Mouse (Mus musculus) CH12.LX (cell line): ENCODE results near the gene Brca1. TPM values are rescaled to one million over a fixed set of nuclear protein-coding genes. Genes with fewer than 3 reads are reported as not detected.

Experiments
- DNase-seq: peaks from one replicate; pipeline ENCODE4 v3.0.0-alpha.2; 2013; ENCODE audit errors: extremely low read depth
- H3K27ac ChIP-seq: 2 replicates; pipeline ENCODE4 v1.5.1; 2012; ENCODE audit warnings: low read depth, mild to moderate bottlenecking, control low read depth, moderate library complexity; ENCODE audit not compliant: insufficient read depth
- H3K27me3 ChIP-seq: replicated peaks from 2 replicates; pipeline ENCODE3; 2012; ENCODE audit warnings: inconsistent platforms
- H3K36me3 ChIP-seq, 2 experiments: replicated peaks in 1 of 2; 2 replicates each; pipeline versions ENCODE3 to v1.6.1; 2012; ENCODE audit warnings: inconsistent platforms in 1 of 2, low read length in 1 of 2, mild to moderate bottlenecking in 1 of 2, mixed read lengths in 1 of 2, moderate library complexity in 1 of 2; ENCODE audit not compliant: control insufficient read depth in 1 of 2, insufficient read depth in 1 of 2
- H3K4me1 ChIP-seq, 2 experiments: 2 replicates each; pipeline ENCODE4 v1.6.1; 2012; ENCODE audit warnings: inconsistent platforms in 1 of 2, moderate library complexity in 1 of 2; ENCODE audit not compliant: insufficient read depth in 2 of 2, control insufficient read depth in 1 of 2
- H3K4me2 ChIP-seq: 2 replicates; pipeline ENCODE4 v1.6.1; 2012; ENCODE audit warnings: low read depth, mild to moderate bottlenecking, control low read depth; ENCODE audit not compliant: poor library complexity, insufficient read depth, severe bottlenecking
- H3K4me3 ChIP-seq, 3 experiments: fragments of 150-350 bp in 1 of 3; sonication (generic) in 1 of 3; replicated peaks in 1 of 3; 2 replicates each; pipeline versions ENCODE3 to v1.5.1; 2011 to 2012; ENCODE audit warnings: low read depth in 2 of 3, low read length in 2 of 3, mild to moderate bottlenecking in 2 of 3, moderate library complexity in 2 of 3, control low read depth in 1 of 3, improper control_type of control experiment in 1 of 3, inconsistent platforms in 1 of 3, mixed read lengths in 1 of 3; ENCODE audit not compliant: poor library complexity in 1 of 3
- H3K79me2 ChIP-seq: replicated peaks from 2 replicates; pipeline ENCODE4 v1.6.1; 2012; ENCODE audit warnings: mild to moderate bottlenecking, moderate library complexity; ENCODE audit not compliant: control insufficient read depth, poor library complexity, insufficient read depth, severe bottlenecking; ENCODE audit errors: extremely low read depth
- H3K9ac ChIP-seq: 2 replicates; pipeline ENCODE4 v1.6.1; 2012; ENCODE audit warnings: low read depth, mild to moderate bottlenecking, control low read depth, moderate library complexity; ENCODE audit not compliant: insufficient read depth
- H3K9me3 ChIP-seq: replicated peaks from 2 replicates; pipeline ENCODE3; 2012; ENCODE audit warnings: low read length, inconsistent platforms, mixed read lengths
- BHLHE40 ChIP-seq: IDR thresholded peaks from 2 replicates; pipeline ENCODE4 v1.6.1; 2011; ENCODE audit warnings: mild to moderate bottlenecking, low read depth, low read length, improper control_type of control experiment
- CHD2 ChIP-seq: IDR thresholded peaks from 2 replicates; pipeline ENCODE4 v1.6.1; 2011; ENCODE audit warnings: low read length, improper control_type of control experiment
- CTCF ChIP-seq, 2 experiments: IDR thresholded peaks in 1 of 2; conservative IDR thresholded peaks in 1 of 2; 2 replicates each; pipeline ENCODE4 v1.5.1; 2011 to 2012; ENCODE audit warnings: low read depth in 2 of 2, low read length in 2 of 2, improper control_type of control experiment in 1 of 2, inconsistent platforms in 1 of 2, mild to moderate bottlenecking in 1 of 2, moderate library complexity in 1 of 2
- E2F4 ChIP-seq: IDR thresholded peaks from 2 replicates; pipeline ENCODE4 v1.6.1; 2011; ENCODE audit warnings: low read depth, low read length, improper control_type of control experiment; ENCODE audit not compliant: insufficient replicate concordance
- ELF1 ChIP-seq: IDR thresholded peaks from 2 replicates; pipeline ENCODE4 v1.6.1; 2014; ENCODE audit warnings: low read depth, mild to moderate bottlenecking, inconsistent platforms, low read length, improper control_type of control experiment
- EP300 ChIP-seq: IDR thresholded peaks from 2 replicates; pipeline ENCODE4 v1.6.1; 2011; ENCODE audit warnings: low read length, improper control_type of control experiment
- ETS1 ChIP-seq: conservative IDR thresholded peaks from 2 replicates; pipeline ENCODE4 v1.6.1; 2012; ENCODE audit warnings: low read depth, mild to moderate bottlenecking, inconsistent platforms, low read length, improper control_type of control experiment, moderate library complexity
- GABPA ChIP-seq: IDR thresholded peaks from 2 replicates; pipeline ENCODE4 v1.6.1; 2012; ENCODE audit warnings: low read depth, low read length, improper control_type of control experiment, inconsistent platforms; ENCODE audit not compliant: insufficient replicate concordance
- HCFC1 ChIP-seq: IDR thresholded peaks from 2 replicates; pipeline ENCODE4 v1.6.1; 2012; ENCODE audit warnings: low read depth, mild to moderate bottlenecking, inconsistent platforms, low read length, improper control_type of control experiment
- IRF4 ChIP-seq: IDR thresholded peaks from 2 replicates; pipeline ENCODE4 v1.6.1; 2014; ENCODE audit warnings: low read depth, mild to moderate bottlenecking, inconsistent platforms, low read length, improper control_type of control experiment
- JUN ChIP-seq: IDR thresholded peaks from 2 replicates; pipeline ENCODE4 v1.6.1; 2011; ENCODE audit warnings: low read depth, mild to moderate bottlenecking, low read length, improper control_type of control experiment, moderate library complexity; ENCODE audit not compliant: insufficient read depth
- JUND ChIP-seq: conservative IDR thresholded peaks from 2 replicates; pipeline ENCODE4 v1.6.1; 2011; ENCODE audit warnings: low read depth, low read length, improper control_type of control experiment
- KAT2A ChIP-seq: IDR thresholded peaks from 2 replicates; pipeline ENCODE4 v1.6.1; 2012; ENCODE audit warnings: low read length, improper control_type of control experiment, inconsistent platforms; ENCODE audit not compliant: insufficient replicate concordance
- MAFK ChIP-seq: IDR thresholded peaks from 2 replicates; pipeline ENCODE4 v1.6.1; 2011; ENCODE audit warnings: low read length, improper control_type of control experiment; ENCODE audit not compliant: insufficient replicate concordance
- MAZ ChIP-seq: IDR thresholded peaks from 2 replicates; pipeline ENCODE4 v1.6.1; 2012; ENCODE audit warnings: low read depth, mild to moderate bottlenecking, inconsistent platforms, low read length, improper control_type of control experiment, moderate library complexity
- MXI1 ChIP-seq: IDR thresholded peaks from 2 replicates; pipeline ENCODE4 v1.6.1; 2011; ENCODE audit warnings: mild to moderate bottlenecking, low read depth, low read length, improper control_type of control experiment
- MYC ChIP-seq: IDR thresholded peaks from 2 replicates; pipeline ENCODE4 v1.6.1; 2011; ENCODE audit warnings: low read depth, mild to moderate bottlenecking, improper control_type of control experiment, low read length
- NELFE ChIP-seq: IDR thresholded peaks from 2 replicates; pipeline ENCODE4 v1.6.1; 2011; ENCODE audit warnings: low read depth, low read length, improper control_type of control experiment
- NRF1 ChIP-seq: IDR thresholded peaks from 2 replicates; pipeline ENCODE4 v1.6.1; 2014; ENCODE audit warnings: low read depth, mild to moderate bottlenecking, inconsistent platforms, low read length, improper control_type of control experiment, moderate library complexity
- PAX5 ChIP-seq: IDR thresholded peaks from 2 replicates; pipeline ENCODE4 v1.6.1; 2012; ENCODE audit warnings: low read length, inconsistent platforms, mixed read lengths
- POLR2A ChIP-seq: IDR thresholded peaks from 2 replicates; pipeline ENCODE4 v1.6.1; 2011; ENCODE audit warnings: low read depth, mild to moderate bottlenecking, improper control_type of control experiment, low read length
- POLR2AphosphoS2 ChIP-seq: IDR thresholded peaks from 2 replicates; pipeline ENCODE4 v1.6.1; 2011; ENCODE audit warnings: low read depth, low read length, improper control_type of control experiment
- RCOR1 ChIP-seq: conservative IDR thresholded peaks from 2 replicates; pipeline ENCODE4 v1.6.1; 2012; ENCODE audit warnings: low read depth, mild to moderate bottlenecking, inconsistent platforms, low read length, improper control_type of control experiment
- SIN3A ChIP-seq: IDR thresholded peaks from 2 replicates; pipeline ENCODE4 v1.6.1; 2012; ENCODE audit warnings: low read length, improper control_type of control experiment, inconsistent platforms
- SMC3 ChIP-seq: IDR thresholded peaks from 2 replicates; pipeline ENCODE4 v1.6.1; 2011; ENCODE audit warnings: low read depth, low read length, improper control_type of control experiment
- USF1 ChIP-seq: IDR thresholded peaks from 2 replicates; pipeline ENCODE4 v1.6.1; 2014; ENCODE audit warnings: low read depth, mild to moderate bottlenecking, inconsistent platforms, low read length, improper control_type of control experiment
- USF2 ChIP-seq: conservative IDR thresholded peaks from 2 replicates; pipeline ENCODE4 v1.6.1; 2011; ENCODE audit warnings: low read depth, low read length, improper control_type of control experiment
- ZMIZ1 ChIP-seq: IDR thresholded peaks from 2 replicates; pipeline ENCODE4 v1.6.1; 2012; ENCODE audit warnings: low read depth, mild to moderate bottlenecking, inconsistent platforms, low read length, improper control_type of control experiment
- ZNF384 ChIP-seq: IDR thresholded peaks from 2 replicates; pipeline ENCODE4 v1.6.1; 2012; ENCODE audit warnings: low read depth, low read length, improper control_type of control experiment, inconsistent platforms
- dilution Hi-C: fragments of 300-500 bp; cut with MboI; formaldehyde crosslinking; loops from 2 replicates; pipeline ENCODE4 v1.14.3; 2020; ENCODE audit warnings: low sequenced_read_pairs; ENCODE audit not compliant: extremely low pct_unique_long_range_greater_than_20kb, extremely low pct_ligation_motif_present
- in situ Hi-C: fragments of 300-500 bp; cut with MboI; formaldehyde crosslinking; loops from 3 replicates; pipeline ENCODE4 v1.14.3; 2019; ENCODE audit warnings: low sequenced_read_pairs, low pct_ligation_motif_present, low pct_unique_long_range_greater_than_20kb, mixed read lengths
- polyA plus RNA-seq: library from polyadenylated mRNA; unstranded; fragments of >175 nt; gene quantifications from 2 replicates; pipeline ENCODE4 v1.2.1, GENCODE M21; 2012; ENCODE audit warnings: low read depth; ENCODE audit not compliant: insufficient read length
- total RNA-seq, 2 experiments: library from RNA; depleted of rRNA; stranded (reverse); fragments of 300-350 nt in 1 of 2; fragments of >200 nt in 1 of 2; gene quantifications; 2 replicates each; pipeline ENCODE4 v1.2.3; 2012 to 2014

Brca1 gene
- total and polyA plus RNA-seq, 3 experiments = 31.3 to 37.5 (median 33.0) TPM

- peaks cover 19 to 30% of the 10 kb centered on the region in 2 experiments for H3K36me3 ChIP-seq
- no peaks in the 10 kb centered on the region for H3K9me3 ChIP-seq
- TF ChIP-seq HCFC1 (no peak), NELFE (0 out of 2 replicates have a peak, but pooled peaks have one; percentile 5), ZMIZ1 (0 out of 2 replicates have a peak, but pooled peaks have one; percentile 21)
- peak within 1 kb of the TSS; percentile 89 for H3K4me2 ChIP-seq
- peak within 1 kb of the TSS; percentile 70 for H3K27ac ChIP-seq
- dilution Hi-C loops = no loop called here
- H3K9ac ChIP-seq = peak within 1 kb of the TSS; percentile 24
- in situ Hi-C loops = no loop called here
- no peak for DNase-seq
- no peaks in the 10 kb centered on the region for H3K79me2 ChIP-seq
- H3K4me1 ChIP-seq = peaks cover 21 to 62% of the 10 kb centered on the region in 2 experiments
- peaks cover 21% of the 10 kb centered on the region for H3K27me3 ChIP-seq
- H3K4me3 ChIP-seq = peak within 1 kb of the TSS; percentile 59 to 96 (median 63)
Measured at GRCm38 (mm10) chr11:101464211-101465100, 87.3 kb downstream of the Brca1 start, which contains the start of gene Rnd2. Gene Rnd2 (plus strand): TSS chr11:101464999.

- H3K36me3 ChIP-seq = peaks cover 34 to 46% of the 10 kb centered on the region in 2 experiments
- H3K9me3 ChIP-seq = no peaks in the 10 kb centered on the region
- H3K4me2 ChIP-seq = no peak overlapping the region; the same call in 1 of the 2 replicates
- in situ Hi-C loops (no loop called here), dilution Hi-C loops (no loop called here)
- peaks cover 21 to 63% of the 10 kb centered on the region in 2 experiments for H3K4me1 ChIP-seq
- H3K9ac ChIP-seq = no peak overlapping the region
- H3K4me3 ChIP-seq = no peak overlapping the region
- H3K27ac ChIP-seq = no peak overlapping the region
- H3K79me2 ChIP-seq = no peaks in the 10 kb centered on the region
- peak; percentile 79 for DNase-seq
- peaks cover 11% of the 10 kb centered on the region for H3K27me3 ChIP-seq
- TF ChIP-seq BHLHE40 (peak; percentile 67), POLR2AphosphoS2 (no peak), MAZ (no peak), ELF1 (no peak), E2F4 (no peak), KAT2A (no peak), USF2 (no peak), MAFK (no peak), SIN3A (no peak), JUN (no peak), HCFC1 (no peak), CHD2 (no peak), CTCF (conservative IDR thresholded peaks at IDR 0.05 in 1 of 2, IDR thresholded peaks at IDR 0.05 in 1 of 2; ENCODE audit: low read depth in 2 of 2, low read length in 2 of 2) (no peak), ETS1 (no peak), MXI1 (peak; percentile 68), NRF1 (no peak), EP300 (peak; percentile 72), SMC3 (no peak), RCOR1 (no peak), IRF4 (0 out of 2 replicates have a peak, but pooled peaks have one; percentile 35), PAX5 (no peak), JUND (peak; percentile 69), GABPA (no peak), ZNF384 (peak; percentile 92), MYC (no peak), USF1 (no peak), POLR2A (no peak)
Measured at GRCm38 (mm10) chr11:101462583-101463440, 88.9 kb downstream of the Brca1 start.
